Mouse (Mus musculus) thymus, adult 2 months (tissue): Measurements from ENCODE around the gene Prss35. TPM values are rescaled to one million over a fixed set of nuclear protein-coding genes. Genes with fewer than 3 reads are reported as not detected.

Source experiments
- DNase-seq: peaks from one replicate; pipeline ENCODE4 v3.0.0; 2021
- H3K27ac ChIP-seq: fragments of 200-500 bp; 2 replicates; pipeline ENCODE4 v1.5.1; 2012; ENCODE audit warnings: low read length, control low read depth; ENCODE audit not compliant: control insufficient read depth, insufficient read depth
- H3K27me3 ChIP-seq: fragments of 200-500 bp; 2 replicates; pipeline ENCODE4 v1.6.1; 2012; ENCODE audit warnings: mild to moderate bottlenecking, low read length, moderate library complexity, mixed read lengths; ENCODE audit not compliant: control insufficient read depth, insufficient read depth
- H3K36me3 ChIP-seq: fragments of 200-500 bp; 2 replicates; pipeline ENCODE4 v1.6.1; 2012; ENCODE audit warnings: mild to moderate bottlenecking, low read length, moderate library complexity; ENCODE audit not compliant: control insufficient read depth, insufficient read depth
- H3K4me1 ChIP-seq: fragments of 200-500 bp; replicated peaks from 2 replicates; pipeline ENCODE4 v1.6.1; 2012; ENCODE audit warnings: low read length; ENCODE audit not compliant: control insufficient read depth, insufficient read depth
- H3K4me3 ChIP-seq: fragments of 200-500 bp; 2 replicates; pipeline ENCODE4 v1.5.1; 2012; ENCODE audit warnings: mild to moderate bottlenecking, low read length, control low read depth, moderate library complexity; ENCODE audit not compliant: control insufficient read depth, insufficient read depth
- CTCF ChIP-seq: fragments of 200-500 bp; IDR thresholded peaks from 2 replicates; pipeline ENCODE4 v1.5.1; 2012; ENCODE audit warnings: mild to moderate bottlenecking, control low read depth, low read length, moderate library complexity, borderline replicate concordance; ENCODE audit not compliant: control insufficient read depth, poor library complexity, insufficient read depth; ENCODE audit errors: extremely low read depth
- POLR2A ChIP-seq: fragments of 200-500 bp; IDR thresholded peaks from 2 replicates; pipeline ENCODE4 v1.6.1; 2012; ENCODE audit warnings: mild to moderate bottlenecking, low read length, control low read depth, moderate library complexity; ENCODE audit not compliant: control insufficient read depth, poor library complexity, insufficient read depth; ENCODE audit errors: extremely low read depth
- WGBS: fragments of 180-500 bp; shearing (Covaris S2); methylation state at CpG from one replicate; pipeline ENCODE4 v1.1.7; 2018; 5-methylcytosine and 5-hydroxymethylcytosine counted together
- polyA plus RNA-seq: library from polyadenylated mRNA; depleted of rRNA; stranded (reverse); fragments of >200 nt; gene quantifications from 2 replicates; pipeline ENCODE4 v1.2.3, GENCODE M21; 2012; rRNA removed

Gene Prss35
- polyA plus RNA-seq, 1 experiment = 0.16 TPM

DNA sequence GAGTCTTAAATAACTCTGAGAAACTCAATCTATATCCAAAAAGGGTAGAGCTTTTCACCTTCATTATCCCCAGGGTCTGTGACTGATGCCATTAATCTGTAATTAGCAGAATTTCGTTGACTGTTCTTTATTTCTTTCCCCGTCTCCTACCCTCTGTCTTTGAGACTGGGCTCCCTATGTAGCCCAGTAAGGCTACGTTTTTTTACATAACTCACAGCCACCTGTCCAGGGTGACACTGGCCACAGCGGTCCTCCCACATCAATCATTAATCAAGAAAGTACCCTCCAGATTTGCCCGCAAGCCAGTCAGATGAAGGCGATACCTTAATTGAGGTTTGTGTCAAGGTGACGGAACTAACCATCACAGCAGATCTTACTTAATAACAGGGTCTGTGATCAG is 55.6 kb downstream of the Prss35 start:
- H3K4me1 ChIP-seq = no peaks in the 10 kb centered on the region
- H3K36me3 ChIP-seq = no peaks in the 10 kb centered on the region
- H3K27me3 ChIP-seq = no peaks in the 10 kb centered on the region
- 90% methylated on average over 7 of the region's 7 CpGs for WGBS
- no peak overlapping the region for H3K4me3 ChIP-seq
- no peak for DNase-seq
- H3K27ac ChIP-seq = no peak overlapping the region
- TF ChIP-seq POLR2A (no peak), CTCF (no peak)

DNA sequence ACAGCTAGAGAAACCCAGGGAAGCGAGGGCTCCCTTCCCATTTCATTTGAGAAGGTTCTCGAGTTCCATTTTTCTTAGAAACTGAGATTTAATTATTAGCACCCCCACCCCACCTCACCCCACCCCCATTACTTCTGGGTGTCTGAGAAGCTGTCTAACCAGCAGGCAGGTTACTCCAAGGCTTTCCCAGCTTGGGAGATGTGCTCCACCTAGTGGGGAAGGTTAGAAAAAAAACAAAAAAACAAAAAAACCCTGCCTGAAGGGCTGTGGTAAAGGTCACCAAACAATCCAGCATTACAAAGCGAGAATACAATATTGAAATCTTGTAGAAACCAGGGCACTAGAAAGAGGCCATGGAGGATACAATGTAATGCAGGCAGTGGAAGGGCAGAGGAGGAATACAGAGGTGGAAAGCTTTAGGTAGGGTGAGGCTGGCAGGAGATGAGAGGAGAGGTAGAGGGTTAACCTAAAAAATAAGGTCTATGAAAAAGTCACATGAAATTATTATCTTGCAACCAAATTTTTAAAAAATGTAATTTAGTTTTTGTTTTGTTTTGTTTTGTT is 57.2 kb downstream of the Prss35 start:
- Histone ChIP-seq H3K4me3 (no peak overlapping the region), H3K36me3 (no peaks in the 10 kb centered on the region), H3K4me1 (no peaks in the 10 kb centered on the region), H3K27me3 (no peaks in the 10 kb centered on the region), H3K27ac (no peak overlapping the region)
- DNase-seq = peak; percentile 7
- TF ChIP-seq POLR2A (no peak), CTCF (no peak)
- WGBS = 41% methylated on average over 3 of the region's 3 CpGs

Other genes starting within 250 kb of the Prss35 start
- 3.5 and 4.5 TPM in 2 replicates for gene Pgm3, start 171.8 kb upstream of the Prss35 start, polyA plus RNA-seq
- 1.8 and 2.0 TPM in 2 replicates for gene Rwdd2a, start 171.7 kb upstream of the Prss35 start, polyA plus RNA-seq
- 24.6 and 30.4 TPM in 2 replicates for gene Me1, start 47.7 kb upstream of the Prss35 start, polyA plus RNA-seq
- gene Snap91, start 137.0 kb downstream of the Prss35 start, polyA plus RNA-seq = 5.4 and 6.0 TPM in 2 replicates